Mouse (Mus musculus) urinary bladder, postnatal 14 days (tissue): ENCODE data around the gene Pycr1.

ENCODE experiments used
- DNase-seq: peaks from one replicate; pipeline ENCODE4 v3.0.0; 2021; ENCODE audit warnings: low spot score

Pycr1 gene

GRCm38 (mm10) chr11:120603545-120603944, 40.0 kb downstream of the Pycr1 start:
- DNase-seq, result no peak

- no peak for DNase-seq
These were observed 42.9 kb downstream of the Pycr1 start for GRCm38 (mm10) chr11:120600716-120601115.

- no peak for DNase-seq
These were observed 44.5 kb downstream of the Pycr1 start for GRCm38 (mm10) chr11:120598990-120599549.

GRCm38 (mm10) chr11:120598283-120598989, 45.1 kb downstream of the Pycr1 start, which contains the start of the genes Alyref and Anapc11:
Gene Alyref (minus strand): TSS chr11:120598365.
Gene Anapc11 (plus strand): TSS chr11:120598421.
- DNase-seq, result peak; percentile 94

- no peak for DNase-seq
These were observed 46.0 kb downstream of the Pycr1 start for GRCm38 (mm10) chr11:120597240-120598235.

GRCm38 (mm10) chr11:120588531-120588930, 55.0 kb downstream of the Pycr1 start:
- DNase-seq, result no peak
